Mouse (Mus musculus): ENCODE measurements around the gene Rabgef1.
A peak's percentile ranks its signal among the peaks of the same experiment; 100 is the strongest.

Rabgef1 gene

DNA sequence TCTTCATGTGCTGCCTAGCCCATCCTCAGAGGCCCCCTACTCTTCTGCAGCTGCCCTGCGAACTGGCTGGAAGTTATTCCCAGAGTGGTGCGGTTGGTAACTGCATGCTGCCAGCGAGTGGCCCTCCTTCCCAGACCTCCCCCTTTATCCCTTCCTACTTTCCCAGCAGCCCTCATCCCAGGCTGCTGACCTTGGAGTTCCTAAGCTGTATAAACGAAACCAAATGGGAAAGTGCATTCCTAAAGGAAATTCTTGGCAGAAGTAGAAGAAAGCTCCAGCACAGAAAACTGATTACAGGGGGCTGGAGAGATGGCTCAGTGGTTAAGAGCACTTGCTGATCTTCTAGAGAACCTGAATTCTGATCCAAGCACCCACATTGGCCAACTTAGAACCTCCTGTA is 29.6 kb upstream of the Rabgef1 start:
- TF ChIP-seq CTCF (conservative IDR thresholded peaks at IDR 0.05; ENCODE audit: low read length) (no peak), NANOG (IDR thresholded peaks at IDR 0.05; ENCODE audit: borderline replicate concordance, low read length) (no peak), POU5F1 (IDR thresholded peaks at IDR 0.05; ENCODE audit: borderline replicate concordance, low read length) (no peak)
- Histone ChIP-seq H3K9me3 (ENCODE audit: low read length) (no peaks in the 10 kb centered on the region), H3K27me3 (ENCODE audit: insufficient read depth, low read length) (peaks cover 42% of the 10 kb centered on the region), H3K4me3 (replicated peaks; ENCODE audit: low read length) (no peak overlapping the region), H3K4me1 (replicated peaks; ENCODE audit: low read depth, low read length) (peaks cover 22% of the 10 kb centered on the region), H3K36me3 (ENCODE audit: insufficient read depth, low read length) (peaks cover 3% of the 10 kb centered on the region)

DNA sequence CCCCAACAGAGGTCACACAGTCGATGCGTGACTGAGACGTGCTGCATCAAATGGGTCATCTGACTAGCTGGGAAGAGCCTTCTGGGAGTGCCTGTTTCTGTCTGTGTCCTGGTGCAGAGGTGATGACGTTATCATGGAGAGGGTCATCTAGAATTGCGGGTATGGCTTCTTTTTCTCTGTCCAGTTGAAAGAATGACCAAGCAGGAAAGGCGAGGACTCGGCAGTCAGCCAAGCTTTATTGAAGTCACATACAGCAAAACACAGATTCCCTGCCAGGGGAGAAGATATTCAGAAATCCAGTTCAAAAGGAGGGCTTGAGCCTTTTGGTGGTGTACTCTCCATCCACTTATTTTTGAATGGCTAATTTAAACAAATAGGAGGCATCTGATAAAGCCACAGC is 28.5 kb upstream of the Rabgef1 start:
- peaks cover 22% of the 10 kb centered on the region for H3K4me1 ChIP-seq (replicated peaks; ENCODE audit: low read depth, low read length)
- TF ChIP-seq NANOG (IDR thresholded peaks at IDR 0.05; ENCODE audit: borderline replicate concordance, low read length) (no peak), POU5F1 (IDR thresholded peaks at IDR 0.05; ENCODE audit: borderline replicate concordance, low read length) (no peak), CTCF (conservative IDR thresholded peaks at IDR 0.05; ENCODE audit: low read length) (no peak)
- H3K27me3 ChIP-seq (ENCODE audit: insufficient read depth, low read length): peaks cover 49% of the 10 kb centered on the region

DNA sequence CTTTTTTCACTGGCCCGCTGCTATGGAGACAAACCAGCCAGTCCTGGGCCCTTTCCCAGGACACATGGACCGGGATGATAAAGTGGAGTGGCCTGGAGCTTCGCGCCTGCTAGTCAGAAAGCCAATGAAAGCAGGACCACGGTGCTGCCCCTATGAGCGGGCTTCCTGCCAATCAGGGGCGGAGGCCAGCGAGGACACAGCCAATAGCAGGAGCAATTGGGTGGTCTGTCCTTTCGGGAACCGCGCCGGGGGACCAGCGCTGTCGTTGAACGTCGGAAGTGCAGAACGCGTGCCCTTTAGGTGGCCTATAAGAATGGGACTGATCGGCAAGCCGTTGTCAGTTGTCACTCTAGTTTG is 27.6 kb upstream of the Rabgef1 start:
- TF ChIP-seq NANOG (IDR thresholded peaks at IDR 0.05; ENCODE audit: borderline replicate concordance, low read length): no peak
- TF ChIP-seq POU5F1 (IDR thresholded peaks at IDR 0.05; ENCODE audit: borderline replicate concordance, low read length): no peak
- no peak for TF ChIP-seq CTCF (conservative IDR thresholded peaks at IDR 0.05; ENCODE audit: low read length)
- 0 out of 2 replicates have a peak, but pooled peaks cover 2% of the 10 kb centered on the region for H3K36me3 ChIP-seq (ENCODE audit: insufficient read depth, low read length)
- H3K9me3 ChIP-seq (ENCODE audit: low read length): no peaks in the 10 kb centered on the region
- peak overlapping the region; percentile 89 for H3K4me3 ChIP-seq (replicated peaks; ENCODE audit: low read length)
- H3K4me1 ChIP-seq (replicated peaks; ENCODE audit: low read depth, low read length): peaks cover 22% of the 10 kb centered on the region
- H3K27me3 ChIP-seq (ENCODE audit: insufficient read depth, low read length): peaks cover 49% of the 10 kb centered on the region

More for the DNA sequence above, 28.5 kb upstream of the Rabgef1 start:
- H3K4me3 ChIP-seq (replicated peaks; ENCODE audit: low read length): no peak overlapping the region
- H3K36me3 ChIP-seq (ENCODE audit: insufficient read depth, low read length): no peaks in the 10 kb centered on the region
- H3K9me3 ChIP-seq (ENCODE audit: low read length): no peaks in the 10 kb centered on the region

DNA sequence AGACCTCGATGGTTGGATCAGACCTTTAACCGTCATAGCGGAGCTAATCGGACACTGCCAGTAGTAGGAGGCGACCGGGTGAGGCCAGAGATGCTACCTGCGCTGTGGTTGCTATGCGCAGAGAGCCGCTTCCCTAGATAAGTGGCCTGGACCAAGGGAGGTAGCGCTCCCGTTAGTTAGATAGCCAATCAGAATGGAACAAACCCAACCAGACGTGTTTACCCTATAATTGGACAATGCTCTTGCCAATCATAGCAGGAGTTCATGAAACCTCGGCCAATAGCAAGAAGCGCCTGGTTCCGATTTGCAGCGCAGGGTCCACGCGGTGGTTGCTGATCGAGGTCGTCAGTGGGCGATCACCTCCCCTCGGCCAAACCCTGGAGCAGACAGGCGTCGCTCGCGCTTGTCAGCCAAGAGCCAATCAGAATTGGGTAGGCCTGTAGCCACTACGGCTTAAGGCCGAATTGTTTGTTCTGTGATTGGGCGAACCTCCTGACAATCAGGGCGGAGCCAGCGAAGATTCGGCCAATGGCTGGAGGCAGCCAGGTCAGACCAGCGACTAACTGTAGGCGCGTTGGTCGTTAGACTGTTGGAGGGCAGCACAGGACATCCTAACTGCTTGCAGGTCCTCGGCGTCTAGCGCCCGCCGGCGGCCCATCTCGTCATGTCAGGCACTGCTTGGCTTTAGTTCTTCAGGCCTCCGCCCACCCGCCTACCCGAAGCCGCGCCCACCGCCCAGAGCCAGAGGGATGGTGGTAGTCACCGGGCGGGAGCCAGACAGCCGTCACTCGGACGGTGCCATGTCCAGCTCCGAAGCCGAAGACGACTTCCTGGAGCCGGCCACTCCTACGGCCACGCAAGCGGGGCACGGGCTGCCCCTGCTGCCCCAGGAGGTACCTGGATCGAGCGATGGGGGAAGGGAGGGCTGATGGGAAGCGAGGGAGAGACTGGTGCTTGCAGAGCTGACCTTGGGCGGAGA is 27.0 kb upstream of the Rabgef1 start, which contains the start of gene Kctd7:
Kctd7 (plus strand) TSS at position 528 of the 979 bp plus-strand sequence.
- H3K9me3 ChIP-seq (ENCODE audit: low read length): no peaks in the 10 kb centered on the region
- H3K36me3 ChIP-seq (ENCODE audit: insufficient read depth, low read length): 0 out of 2 replicates have a peak, but pooled peaks cover 2% of the 10 kb centered on the region
- TF ChIP-seq POU5F1 (IDR thresholded peaks at IDR 0.05; ENCODE audit: borderline replicate concordance, low read length) (no peak), NANOG (IDR thresholded peaks at IDR 0.05; ENCODE audit: borderline replicate concordance, low read length) (no peak), CTCF (conservative IDR thresholded peaks at IDR 0.05; ENCODE audit: low read length) (no peak)
- H3K4me3 ChIP-seq (replicated peaks; ENCODE audit: low read length): peak within 1 kb of the TSS; percentile 89
- H3K4me1 ChIP-seq (replicated peaks; ENCODE audit: low read depth, low read length): peaks cover 22% of the 10 kb centered on the region
- peaks cover 49% of the 10 kb centered on the region for H3K27me3 ChIP-seq (ENCODE audit: insufficient read depth, low read length)

DNA sequence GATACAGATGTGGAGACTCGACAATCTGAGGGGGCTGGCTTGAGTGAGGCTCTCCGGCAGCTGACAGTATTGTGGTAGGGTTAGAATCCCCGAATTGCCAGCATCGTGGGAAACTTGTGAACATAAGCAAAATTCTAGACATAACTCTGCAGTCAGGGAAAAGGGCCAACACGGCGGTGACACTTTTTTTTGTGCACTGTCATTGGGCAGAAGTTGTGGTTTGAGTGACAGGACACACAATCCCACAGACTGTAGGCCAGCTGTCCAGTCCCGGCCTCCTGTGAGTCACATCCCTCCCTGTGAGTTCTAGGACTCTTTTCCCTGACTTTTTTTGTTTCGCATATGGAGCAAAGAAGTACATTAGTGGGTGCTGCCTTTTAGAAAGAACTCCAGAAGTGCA is 25.6 kb upstream of the Rabgef1 start:
- TF ChIP-seq CTCF (conservative IDR thresholded peaks at IDR 0.05; ENCODE audit: low read length) (no peak), POU5F1 (IDR thresholded peaks at IDR 0.05; ENCODE audit: borderline replicate concordance, low read length) (no peak), NANOG (IDR thresholded peaks at IDR 0.05; ENCODE audit: borderline replicate concordance, low read length) (no peak)
- Histone ChIP-seq H3K9me3 (ENCODE audit: low read length) (no peaks in the 10 kb centered on the region), H3K4me1 (replicated peaks; ENCODE audit: low read depth, low read length) (peaks cover 22% of the 10 kb centered on the region), H3K4me3 (replicated peaks; ENCODE audit: low read length) (no peak overlapping the region), H3K36me3 (ENCODE audit: insufficient read depth, low read length) (0 out of 2 replicates have a peak, but pooled peaks cover 2% of the 10 kb centered on the region), H3K27me3 (ENCODE audit: insufficient read depth, low read length) (peaks cover 49% of the 10 kb centered on the region)

DNA sequence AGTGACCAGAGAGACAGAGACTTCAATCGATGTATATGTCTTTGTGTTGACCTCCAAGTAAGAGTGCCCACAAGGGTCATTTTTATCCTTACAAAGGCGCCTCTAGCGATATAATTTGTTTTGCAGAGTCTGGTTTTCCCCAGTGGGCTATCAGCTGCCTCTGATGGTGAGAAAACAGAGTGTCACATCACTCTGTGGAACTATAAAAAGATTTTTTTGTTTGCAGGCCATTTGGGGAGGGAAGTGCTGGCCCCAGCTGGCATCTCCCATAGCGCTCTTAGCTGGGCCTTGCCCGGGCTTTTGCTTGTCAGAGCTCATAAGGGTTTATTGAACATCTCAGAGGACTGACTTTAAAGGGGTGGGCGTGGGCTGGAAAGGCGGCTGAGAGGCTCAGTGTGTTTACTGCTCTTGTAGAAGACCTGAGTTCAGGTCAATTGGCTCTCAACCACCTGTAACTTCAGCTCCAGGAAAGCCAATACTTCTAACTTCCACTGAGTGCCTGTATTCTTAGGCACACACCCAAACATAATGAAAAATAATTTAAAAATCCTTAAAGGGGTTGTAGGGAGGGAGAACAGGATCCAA is 21.8 kb upstream of the Rabgef1 start:
- Histone ChIP-seq H3K4me1 (replicated peaks; ENCODE audit: low read depth, low read length) (peaks cover 25% of the 10 kb centered on the region), H3K36me3 (ENCODE audit: insufficient read depth, low read length) (peaks cover 8% of the 10 kb centered on the region; the same call in 1 of the 2 replicates), H3K9me3 (ENCODE audit: low read length) (no peaks in the 10 kb centered on the region), H3K4me3 (replicated peaks; ENCODE audit: low read length) (no peak overlapping the region), H3K27me3 (ENCODE audit: insufficient read depth, low read length) (peaks cover 22% of the 10 kb centered on the region)
- TF ChIP-seq POU5F1 (IDR thresholded peaks at IDR 0.05; ENCODE audit: borderline replicate concordance, low read length): no peak

GRCm38 (mm10) chr5:130154286-130154685 is 17.3 kb upstream of the Rabgef1 start:
- no peaks in the 10 kb centered on the region for H3K9me3 ChIP-seq (ENCODE audit: low read length)
- no peaks in the 10 kb centered on the region for H3K27me3 ChIP-seq (ENCODE audit: insufficient read depth, low read length)
- peaks cover 5% of the 10 kb centered on the region; the same call in 1 of the 2 replicates for H3K36me3 ChIP-seq (ENCODE audit: insufficient read depth, low read length)
- H3K4me3 ChIP-seq (replicated peaks; ENCODE audit: low read length): no peak overlapping the region
- H3K4me1 ChIP-seq (replicated peaks; ENCODE audit: low read depth, low read length): peaks cover 15% of the 10 kb centered on the region
- TF ChIP-seq CTCF (conservative IDR thresholded peaks at IDR 0.05; ENCODE audit: low read length) (no peak), POU5F1 (IDR thresholded peaks at IDR 0.05; ENCODE audit: borderline replicate concordance, low read length) (no peak), NANOG (IDR thresholded peaks at IDR 0.05; ENCODE audit: borderline replicate concordance, low read length) (no peak)

DNA sequence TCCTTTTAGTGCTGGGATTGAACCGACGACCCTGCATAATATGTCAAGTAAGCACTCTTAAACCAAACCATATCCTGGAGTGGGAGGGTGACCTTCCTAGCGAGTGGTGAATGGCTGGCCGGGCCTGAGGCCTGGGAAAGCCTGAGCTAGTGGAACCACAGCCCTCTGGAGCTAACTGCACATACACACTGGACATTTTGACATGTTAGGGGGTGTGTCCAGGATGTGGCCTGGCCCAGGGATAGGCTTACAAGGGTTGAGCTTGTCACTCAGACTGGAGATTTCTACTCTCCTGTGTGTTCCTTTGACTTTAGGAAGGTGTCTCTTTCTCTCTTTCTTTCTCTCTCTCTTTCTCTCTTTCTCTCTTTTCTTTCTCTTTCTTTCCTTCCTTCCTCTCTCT is 13.1 kb upstream of the Rabgef1 start:
- TF ChIP-seq CTCF (conservative IDR thresholded peaks at IDR 0.05; ENCODE audit: low read length): no peak
- no peak for TF ChIP-seq POU5F1 (IDR thresholded peaks at IDR 0.05; ENCODE audit: borderline replicate concordance, low read length)
- no peak for TF ChIP-seq NANOG (IDR thresholded peaks at IDR 0.05; ENCODE audit: borderline replicate concordance, low read length)
- Histone ChIP-seq H3K36me3 (ENCODE audit: insufficient read depth, low read length) (no peaks in the 10 kb centered on the region), H3K4me1 (replicated peaks; ENCODE audit: low read depth, low read length) (peaks cover 5% of the 10 kb centered on the region; the same call in 1 of the 2 replicates), H3K27me3 (ENCODE audit: insufficient read depth, low read length) (no peaks in the 10 kb centered on the region), H3K4me3 (replicated peaks; ENCODE audit: low read length) (no peak overlapping the region), H3K9me3 (ENCODE audit: low read length) (no peaks in the 10 kb centered on the region)
